Mouse (Mus musculus) left cerebral cortex, postnatal 14 days (tissue): ENCODE measurements around the gene Atg2a. TPM values are rescaled to one million over a fixed set of nuclear protein-coding genes. Genes with fewer than 3 reads are reported as not detected.
"Not testable (repeated sequence)": the region's sequence is repeated elsewhere in the genome, so short reads cannot be mapped to it uniquely, and the experiment has no call there.

Source experiments
- DNase-seq, 2 experiments: peaks; one replicate each; pipeline ENCODE4 v3.0.0; 2021 to 2022; ENCODE audit warnings: low spot score in 2 of 2, mixed read lengths in 1 of 2
- intact Hi-C: fragments of 180-260 bp; cut with DNase I; formaldehyde crosslinking; loops from one replicate; pipeline ENCODE4 v1.15.1; 2025
- microRNA-seq, 2 experiments: library from miRNA; unstranded; fragments of <30 nt; microRNA quantifications; one replicate each; pipeline ENCODE4 v1.2.0; 2022
- total RNA-seq, 2 experiments: library from RNA; stranded (reverse); gene quantifications; 2 replicates each; pipeline ENCODE4 v1.2.3; 2021

Atg2a gene
- total RNA-seq, 2 experiments from 2014 or later: 37.8 to 38.5 TPM

DNA sequence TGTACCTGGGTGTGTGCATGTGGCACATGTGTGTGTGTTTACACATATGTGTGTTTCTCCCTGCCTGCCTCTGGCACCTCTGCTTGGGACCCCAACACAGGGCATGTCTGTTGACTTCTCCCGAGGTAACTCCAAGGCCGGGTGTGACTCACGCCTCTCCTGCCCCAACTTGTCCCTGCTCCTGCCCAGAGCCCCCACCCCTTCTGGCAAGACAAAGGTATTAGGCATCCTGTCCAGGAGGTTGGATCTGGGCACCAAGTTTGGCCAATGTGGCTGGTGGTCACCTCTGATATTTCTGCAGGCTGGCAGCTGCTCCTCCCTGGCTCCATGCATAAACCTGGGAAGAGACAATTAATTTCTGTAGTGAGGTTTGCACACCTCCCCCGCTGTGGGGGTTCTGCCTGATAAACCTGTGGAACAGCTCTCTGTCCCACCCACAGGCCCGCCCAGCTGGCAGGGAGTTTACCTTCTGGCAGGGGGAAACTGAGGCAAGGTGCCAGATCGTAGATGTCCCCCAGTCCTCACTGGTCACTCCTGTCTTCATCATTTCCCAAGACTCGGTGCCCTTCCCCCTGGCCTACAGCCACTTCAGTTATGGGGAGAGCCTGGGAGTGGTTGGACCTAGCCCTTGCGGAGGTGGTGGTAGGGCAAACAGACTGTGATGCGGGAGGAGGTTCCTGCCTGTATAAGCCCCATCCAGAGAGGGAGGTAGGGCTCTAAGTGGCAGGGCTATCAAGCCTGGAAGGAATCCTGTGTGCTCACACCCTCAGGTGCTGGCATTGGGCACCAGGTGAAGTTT is 66.5 kb downstream of the Atg2a start:
- no peak for DNase-seq
- intact Hi-C loops: no loop called here

- intact Hi-C loops: no loop called here
Observed at GRCm38 (mm10) chr19:6310181-6310580, 68.7 kb downstream of the Atg2a start.

GRCm38 (mm10) chr19:6311783-6312182 is 70.3 kb downstream of the Atg2a start:
- intact Hi-C loops, DNase-seq: not testable (repeated sequence)

More at GRCm38 (mm10) chr19:6310181-6310580, 68.7 kb downstream of the Atg2a start:
- no peak for DNase-seq

Small RNA genes within 50 kb of the gene (microRNA-seq; reads per million reads assigned to microRNA genes)
- gene Mir192 (8.8 to 9.2 reads per million in 2 experiments), gene Mir194-2 (10.4 to 34.8 reads per million in 2 experiments)

Other genes with a start within 250 kb of the Atg2a start
- 10 to 100 TPM; 14.5 to 17.4 TPM for gene Capn1, start 225.8 kb upstream of the Atg2a start, total RNA-seq
- gene Syvn1, start 195.1 kb upstream of the Atg2a start, total RNA-seq: 10 to 100 TPM; 41.2 to 44.4 TPM
- gene Mrpl49, start 183.9 kb upstream of the Atg2a start, total RNA-seq: 10 to 100 TPM; 49.8 to 54.3 TPM
- 100 to 1,000 TPM; 597 to 658 TPM for gene Fau, start 183.8 kb upstream of the Atg2a start, total RNA-seq
- gene Znhit2, start 180.5 kb upstream of the Atg2a start, total RNA-seq: 10 to 100 TPM; 39.4 to 41.7 TPM
- gene Tm7sf2, start 173.3 kb upstream of the Atg2a start, total RNA-seq: 10 to 100 TPM; 41.3 to 46.1 TPM
- gene Vps51, start 164.4 kb upstream of the Atg2a start, total RNA-seq: 10 to 100 TPM; 73.9 to 87.1 TPM
- gene Tmem262, start 161.6 kb upstream of the Atg2a start, total RNA-seq: not detected
- gene Gm28374, start 159.4 kb upstream of the Atg2a start, total RNA-seq: 1 to 10 TPM in 1 of 2 experiments, under 1 TPM in 1; 0.59 to 1.3 TPM
- gene Zfpl1, start 156.7 kb upstream of the Atg2a start, total RNA-seq: 10 to 100 TPM; 32.8 to 35.0 TPM
- gene Cdca5, start 156.7 kb upstream of the Atg2a start, total RNA-seq: under 1 TPM; 0.38 to 0.44 TPM
- gene AC131692.1, start 147.2 kb upstream of the Atg2a start, total RNA-seq: not detected
- gene Naaladl1, start 135.9 kb upstream of the Atg2a start, total RNA-seq: not detected
- 10 to 100 TPM; 23.7 to 24.7 TPM for gene Sac3d1, start 123.0 kb upstream of the Atg2a start, total RNA-seq
- gene Snx15, start 113.4 kb upstream of the Atg2a start, total RNA-seq: 10 to 100 TPM; 39.2 to 42.9 TPM
- gene Batf2, start 100.7 kb upstream of the Atg2a start, total RNA-seq: under 1 TPM in 1 of 2 experiments, not detected in 1; 0.33 TPM
- 10 to 100 TPM; 61.2 to 69.7 TPM for gene Arl2, start 100.1 kb upstream of the Atg2a start, total RNA-seq
- under 1 TPM; 0.27 to 0.40 TPM for gene Majin, start 57.3 kb upstream of the Atg2a start, total RNA-seq
- not detected for gene Gpha2, start 15.3 kb upstream of the Atg2a start, total RNA-seq
- gene Ppp2r5b, start 5.8 kb upstream of the Atg2a start, total RNA-seq: 100 to 1,000 TPM; 187 to 194 TPM
- 10 to 100 TPM; 44.2 to 51.7 TPM for gene Ehd1, start 35.1 kb downstream of the Atg2a start, total RNA-seq
- 1 to 10 TPM; 2.7 to 3.1 TPM for gene Cdc42bpg, start 64.8 kb downstream of the Atg2a start, total RNA-seq
- 10 to 100 TPM; 64.9 to 70.7 TPM for gene Men1, start 93.3 kb downstream of the Atg2a start, total RNA-seq
- gene Map4k2, start 99.5 kb downstream of the Atg2a start, total RNA-seq: 10 to 100 TPM; 60.0 to 75.9 TPM
- 100 to 1,000 TPM; 185 to 186 TPM for gene Sf1, start 122.0 kb downstream of the Atg2a start, total RNA-seq
- 10 to 100 TPM; 20.6 to 31.9 TPM for gene Pygm, start 142.7 kb downstream of the Atg2a start, total RNA-seq
- 10 to 100 TPM; 83.3 to 87.2 TPM for gene Rasgrp2, start 157.7 kb downstream of the Atg2a start, total RNA-seq
- 100 to 1,000 TPM; 700 to 756 TPM for gene Nrxn2, start 177.1 kb downstream of the Atg2a start, total RNA-seq